Mouse (Mus musculus) bone marrow macrophage, adult 2 months (primary cell): ENCODE results near the gene Pxn.

Experiments
- CTCF ChIP-seq: IDR thresholded peaks from 2 replicates; pipeline ENCODE4 v1.5.1; 2012; ENCODE audit warnings: low read depth, mild to moderate bottlenecking, low read length, moderate library complexity
- POLR2A ChIP-seq: IDR thresholded peaks from 2 replicates; pipeline ENCODE4 v1.6.1; 2012; ENCODE audit warnings: mild to moderate bottlenecking, low read depth, low read length, borderline replicate concordance

GRCm38 (mm10) chr5:115479561-115479960, 26.9 kb upstream of the Pxn start:
- no peak for TF ChIP-seq CTCF
- no peak for TF ChIP-seq POLR2A
